26 mouse cellular contexts compared by ENCODE assay signal in the genomic region with DNA sequence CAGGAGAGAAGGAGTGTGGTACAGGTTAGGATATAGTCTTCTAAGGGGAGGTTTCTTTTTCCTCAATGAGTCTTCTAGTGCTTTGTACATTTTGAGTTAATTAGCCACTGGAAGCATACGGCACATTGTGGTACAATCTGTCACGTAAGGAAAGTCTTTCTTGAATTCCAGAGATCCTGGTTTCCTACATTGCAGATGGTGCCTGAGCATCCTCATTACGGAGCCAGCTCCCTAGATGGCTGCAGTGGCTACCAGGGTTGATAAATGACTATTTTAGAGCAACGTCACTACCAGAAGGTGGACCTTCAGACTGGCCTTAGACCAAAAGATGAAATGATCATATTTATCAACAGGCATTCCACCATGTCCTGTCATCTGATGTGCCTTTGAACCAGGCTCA.
A peak's percentile ranks its signal among the peaks of the same experiment; 100 is the strongest.
DNase-seq lines count a peak whose midpoint lies in the region; ATAC-seq and TF ChIP-seq lines count a peak whose summit lies in the region.
"Had no signal": no experiment of that assay in that cellular context is flagged by ENCODE, and none has a peak within 500 bp of the region (broad histone marks: within the 10 kb centered on the region; RNA-seq: fewer than 3 reads in every experiment).

No protein-coding gene starts in this region.

- H3K4me1 ChIP-seq in forebrain, embryonic 14.5 days (ENCODE audit: control insufficient read depth, insufficient read depth, low read length): peaks cover 10% of the 10 kb centered on the region
- H3K4me1 ChIP-seq in forebrain, embryonic 12.5 days: peaks cover 9% of the 10 kb centered on the region; the same call in 1 of the 2 replicates
- no peaks in the 10 kb centered on the region; the same call in 1 of the 2 replicates for H3K4me1 ChIP-seq in lung, adult 2 months (ENCODE audit: control insufficient read depth, insufficient read depth, low read length)
- H3K4me1 ChIP-seq: embryonic facial prominence, embryonic 10.5 days; intestine, embryonic 15.5 days had no signal

- no peak for TF ChIP-seq CTCF in gastrocnemius, adult 2 months (IDR thresholded peaks at IDR 0.05)
- no peak for TF ChIP-seq CTCF in layer of hippocampus, adult 2 months (conservative IDR thresholded peaks at IDR 0.05)
- TF ChIP-seq CTCF in lung, adult 2 months (IDR thresholded peaks at IDR 0.05; ENCODE audit: insufficient read depth, low read length): no peak

- H3K27me3 ChIP-seq in forebrain, embryonic 14.5 days (replicated peaks; ENCODE audit: control insufficient read depth, insufficient read depth, low read length): no peaks in the 10 kb centered on the region
- H3K27me3 ChIP-seq in forebrain, embryonic 12.5 days: no peaks in the 10 kb centered on the region
- H3K27me3 ChIP-seq: embryonic facial prominence, embryonic 13.5 days; forebrain, embryonic 15.5 days; hindbrain, embryonic 12.5 days; intestine, embryonic 15.5 days had no signal

- H3K9me3 ChIP-seq in forebrain, embryonic 14.5 days (replicated peaks; ENCODE audit: control insufficient read depth, low read length): no peaks in the 10 kb centered on the region
- no peaks in the 10 kb centered on the region for H3K9me3 ChIP-seq in forebrain, embryonic 12.5 days
- H3K9me3 ChIP-seq: embryonic facial prominence, embryonic 10.5 days; embryonic facial prominence, embryonic 13.5 days; forebrain, embryonic 15.5 days; hindbrain, embryonic 12.5 days; intestine, embryonic 15.5 days had no signal

- H3K27ac ChIP-seq in forebrain, embryonic 14.5 days (ENCODE audit: low read depth, low read length): no peak overlapping the region
- no peak overlapping the region for H3K27ac ChIP-seq in forebrain, embryonic 12.5 days
- peak overlapping the region; percentile 92 for H3K27ac ChIP-seq in gastrocnemius, adult 2 months
- H3K27ac ChIP-seq in layer of hippocampus, adult 2 months: no peak overlapping the region
- H3K27ac ChIP-seq: embryonic facial prominence, embryonic 10.5 days; embryonic facial prominence, embryonic 13.5 days; forebrain, embryonic 15.5 days; hindbrain, embryonic 12.5 days; intestine, embryonic 15.5 days had no signal

- H3K4me2 ChIP-seq in forebrain, embryonic 14.5 days (ENCODE audit: low read length): no peak overlapping the region
- no peak overlapping the region for H3K4me2 ChIP-seq in forebrain, embryonic 12.5 days
- H3K4me2 ChIP-seq: embryonic facial prominence, embryonic 13.5 days; forebrain, embryonic 15.5 days; heart, embryonic 11.5 days; hindbrain, embryonic 12.5 days; intestine, embryonic 15.5 days had no signal

- no peak for ATAC-seq in forebrain, embryonic 14.5 days
- no peak for ATAC-seq in forebrain, embryonic 12.5 days (ENCODE audit: low FRiP score)
- ATAC-seq: activated CD4-positive, CD25-positive, alpha-beta regulatory T cell, adult 4 months; forebrain, embryonic 15.5 days; hindbrain, embryonic 16.5 days; intestine, embryonic 15.5 days had no signal

- intact Hi-C loops in gastrocnemius, adult 2 months (cut with DNase I): loop anchor here (5.0 kb wide), 1 partner anchor 48 kb away; no protein-coding TSS in a partner anchor

- H3K36me3 ChIP-seq in forebrain, embryonic 14.5 days (ENCODE audit: control insufficient read depth, insufficient read depth, low read length): no peaks in the 10 kb centered on the region
- no peaks in the 10 kb centered on the region for H3K36me3 ChIP-seq in forebrain, embryonic 12.5 days (replicated peaks)
- H3K36me3 ChIP-seq: embryonic facial prominence, embryonic 10.5 days; embryonic facial prominence, embryonic 13.5 days; forebrain, embryonic 15.5 days; hindbrain, embryonic 12.5 days; intestine, embryonic 15.5 days had no signal

- DNase-seq in forebrain, embryonic 14.5 days (ENCODE audit: low spot score): peak; percentile 25
- DNase-seq in gastrocnemius, adult 2 months: no peak
- DNase-seq in gastrocnemius, postnatal 25 days: no peak
- peak; percentile 35 to 60 for DNase-seq in layer of hippocampus, adult 2 months (ENCODE audit: low spot score in 2 of 2)
- DNase-seq in layer of hippocampus, postnatal 25 days (ENCODE audit: extremely low spot score in 1 of 2, low spot score in 1 of 2): no peak
- DNase-seq in layer of hippocampus, adult 8-10 months (ENCODE audit: low spot score in 2 of 2): peak; percentile 34 to 39
- no peak for DNase-seq in lung, adult 2 months
- DNase-seq: adrenal gland, adult 8-10 months; adrenal gland, postnatal 36 days; cerebellum, adult 11-12 months; cerebellum, adult 8-10 months; cerebellum, postnatal 10 days; cerebellum, postnatal 36 days; embryo, embryonic 11 days; gastrocnemius, postnatal 10 days; heart, adult 11 months had no signal

- no peak for TF ChIP-seq POLR2A in lung, adult 2 months (IDR thresholded peaks at IDR 0.05; ENCODE audit: borderline replicate concordance, extremely low read depth, low read depth, low read length)

- 79% methylated on average over 4 of the region's 4 CpGs for WGBS in forebrain, embryonic 14.5 days
- WGBS in forebrain, embryonic 12.5 days: 85% methylated on average over 4 of the region's 4 CpGs
- WGBS in lung, adult 2 months: 93% methylated on average over 4 of the region's 4 CpGs

- no peak overlapping the region for H3K4me3 ChIP-seq in forebrain, embryonic 14.5 days (ENCODE audit: low read depth, low read length)
- no peak overlapping the region for H3K4me3 ChIP-seq in forebrain, embryonic 12.5 days (replicated peaks)
- no peak overlapping the region for H3K4me3 ChIP-seq in gastrocnemius, adult 2 months
- no peak overlapping the region for H3K4me3 ChIP-seq in layer of hippocampus, adult 2 months
- H3K4me3 ChIP-seq in lung, adult 2 months (replicated peaks; ENCODE audit: extremely low read depth, low read depth, low read length): no peak overlapping the region
- H3K4me3 ChIP-seq: embryonic facial prominence, embryonic 10.5 days; embryonic facial prominence, embryonic 13.5 days; erythroblast, embryonic 14.5 days; forebrain, embryonic 15.5 days; hindbrain, embryonic 12.5 days; intestine, embryonic 15.5 days had no signal

- H3K9ac ChIP-seq in forebrain, embryonic 14.5 days (ENCODE audit: low read length): no peak overlapping the region
- H3K9ac ChIP-seq in forebrain, embryonic 12.5 days: no peak overlapping the region
- H3K9ac ChIP-seq: embryonic facial prominence, embryonic 13.5 days; forebrain, embryonic 15.5 days; hindbrain, embryonic 12.5 days; intestine, embryonic 15.5 days had no signal

Comparison
In these comparisons a context has a peak if more than half of its experiments do, and no peak if none do; other contexts are left out.
1. DNase-seq: peak in forebrain, embryonic 14.5 days (single experiment), layer of hippocampus, adult 2 months (2 of 2) and layer of hippocampus, adult 8-10 months (2 of 2); none in gastrocnemius, adult 2 months (single experiment), gastrocnemius, postnatal 25 days (single experiment), layer of hippocampus, postnatal 25 days (0 of 2) and lung, adult 2 months (single experiment).